Mouse (Mus musculus) hindbrain, embryonic 11.5 days (tissue): ENCODE measurements at regions not wholly inside any gene's neighbourhood (a gene's known extent, or its start where the extent isn't known, plus 50 kb on each side); places are given as distances from the start of the nearest gene placed in this dataset.

Experiments used
- ATAC-seq: fragments of 200-750 bp; cut with Nextera tagmentation; 2 replicates; pipeline ENCODE4 v1.8.0; 2017; ENCODE audit warnings: mild to moderate bottlenecking, moderate TSS enrichment, moderate library complexity; ENCODE audit not compliant: low FRiP score
- DNase-seq: peaks from one replicate; pipeline ENCODE4 v3.0.0-alpha.2; 2015; ENCODE audit warnings: low spot score
- H3K27ac ChIP-seq: fragments of 300-500 bp; sonication (generic); 2 replicates; pipeline ENCODE4 v1.5.1; 2014; ENCODE audit warnings: mild to moderate bottlenecking, low read depth, low read length
- H3K27me3 ChIP-seq: fragments of 300-500 bp; sonication (generic); 2 replicates; pipeline ENCODE4 v1.6.1; 2014; ENCODE audit warnings: mild to moderate bottlenecking, low read length, moderate library complexity, mixed read lengths; ENCODE audit not compliant: control insufficient read depth, insufficient read depth
- H3K36me3 ChIP-seq: fragments of 300-500 bp; sonication (generic); 2 replicates; pipeline ENCODE4 v1.6.1; 2014; ENCODE audit warnings: mild to moderate bottlenecking, low read length, moderate library complexity, mixed read lengths; ENCODE audit not compliant: control insufficient read depth, insufficient read depth
- H3K4me1 ChIP-seq: fragments of 300-500 bp; sonication (generic); replicated peaks from 2 replicates; pipeline ENCODE4 v1.6.1; 2014; ENCODE audit warnings: low read length, mixed read lengths; ENCODE audit not compliant: control insufficient read depth, insufficient read depth
- H3K4me2 ChIP-seq: fragments of 300-500 bp; sonication (generic); replicated peaks from 2 replicates; pipeline ENCODE4 v1.6.1; 2014; ENCODE audit warnings: mild to moderate bottlenecking, low read depth, low read length
- H3K4me3 ChIP-seq: fragments of 300-500 bp; sonication (generic); 2 replicates; pipeline ENCODE4 v1.5.1; 2014; ENCODE audit warnings: low read depth, low read length
- H3K9ac ChIP-seq: fragments of 300-500 bp; sonication (generic); 2 replicates; pipeline ENCODE4 v1.6.1; 2014; ENCODE audit warnings: low read depth, low read length
- H3K9me3 ChIP-seq: fragments of 300-500 bp; sonication (generic); 2 replicates; pipeline ENCODE4 v1.6.1; 2016; ENCODE audit warnings: low read length; ENCODE audit not compliant: control insufficient read depth
- WGBS: fragments of 180-500 bp; shearing (Covaris S2); extraction: QIAGEN DNeasy Blood & Tissue Kit; methylation state at CpG from one replicate; pipeline ENCODE4 v1.1.7; 2014; 5-methylcytosine and 5-hydroxymethylcytosine counted together

DNA sequence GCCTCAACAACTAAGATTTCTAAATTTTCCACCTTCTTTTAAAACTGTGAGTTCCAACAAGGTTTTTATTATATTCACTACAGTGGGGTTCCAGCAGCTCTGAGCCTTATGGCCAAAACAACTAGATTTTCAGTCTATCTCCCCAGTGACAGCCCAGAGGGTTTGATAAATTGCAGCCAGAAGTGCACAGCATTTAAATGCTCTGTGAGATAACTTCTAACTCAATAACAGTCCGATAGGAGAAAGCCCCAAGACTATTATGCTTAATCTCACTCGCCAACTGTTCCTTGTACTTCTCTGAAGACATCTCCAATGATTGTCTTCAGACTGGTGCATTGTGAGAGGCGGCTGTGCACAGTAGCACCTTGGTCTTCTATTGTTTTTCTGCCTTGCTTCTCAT is 2774.5 kb upstream of the Gm7489 start:
- Histone ChIP-seq H3K36me3 (no peaks in the 10 kb centered on the region), H3K4me3 (no peak overlapping the region), H3K27ac (no peak overlapping the region), H3K9me3 (no peaks in the 10 kb centered on the region), H3K27me3 (no peaks in the 10 kb centered on the region), H3K9ac (no peak overlapping the region), H3K4me2 (no peak overlapping the region), H3K4me1 (no peaks in the 10 kb centered on the region)
- no peak for ATAC-seq
- no peak for DNase-seq
- WGBS = 77% methylated on average over 3 of the region's 3 CpGs

- no peaks in the 10 kb centered on the region for H3K27me3 ChIP-seq
Observed at GRCm38 (mm10) chr15:51125896-51126295, 2758.8 kb upstream of the Gm7489 start.

GRCm38 (mm10) chr15:51131017-51131416 is 2753.7 kb upstream of the Gm7489 start:
- H3K27ac ChIP-seq = no peak overlapping the region
- ATAC-seq = no peak
- no peak overlapping the region for H3K4me2 ChIP-seq
- H3K4me1 ChIP-seq = no peaks in the 10 kb centered on the region
- no peak overlapping the region for H3K9ac ChIP-seq
- H3K9me3 ChIP-seq = no peaks in the 10 kb centered on the region
- H3K36me3 ChIP-seq = no peaks in the 10 kb centered on the region
- 85% methylated on average over 4 of the region's 4 CpGs for WGBS
- no peak overlapping the region for H3K4me3 ChIP-seq
- DNase-seq = no peak
- no peaks in the 10 kb centered on the region for H3K27me3 ChIP-seq

More at GRCm38 (mm10) chr15:51125896-51126295, 2758.8 kb upstream of the Gm7489 start:
- no peaks in the 10 kb centered on the region for H3K36me3 ChIP-seq
- no peak overlapping the region for H3K4me2 ChIP-seq
- H3K4me3 ChIP-seq = no peak overlapping the region
- DNase-seq (no peak), ATAC-seq (no peak)
- no peak overlapping the region for H3K27ac ChIP-seq
- H3K4me1 ChIP-seq = no peaks in the 10 kb centered on the region
- no peaks in the 10 kb centered on the region for H3K9me3 ChIP-seq
- WGBS = 80% methylated on average over 2 of the region's 2 CpGs
- H3K9ac ChIP-seq = no peak overlapping the region

GRCm38 (mm10) chr15:51136121-51136520 is 2748.6 kb upstream of the Gm7489 start:
- H3K9me3 ChIP-seq = no peaks in the 10 kb centered on the region
- DNase-seq (no peak), ATAC-seq (no peak)
- H3K9ac ChIP-seq = no peak overlapping the region
- no peak overlapping the region for H3K27ac ChIP-seq
- no peaks in the 10 kb centered on the region for H3K27me3 ChIP-seq
- H3K4me3 ChIP-seq = no peak overlapping the region
- WGBS = 64% methylated on average over 1 of the region's 1 CpGs
- no peak overlapping the region for H3K4me2 ChIP-seq
- H3K36me3 ChIP-seq = no peaks in the 10 kb centered on the region
- H3K4me1 ChIP-seq = no peaks in the 10 kb centered on the region

GRCm38 (mm10) chr15:51139507-51139906 is 2745.2 kb upstream of the Gm7489 start:
- H3K4me2 ChIP-seq = no peak overlapping the region
- DNase-seq = no peak

DNA sequence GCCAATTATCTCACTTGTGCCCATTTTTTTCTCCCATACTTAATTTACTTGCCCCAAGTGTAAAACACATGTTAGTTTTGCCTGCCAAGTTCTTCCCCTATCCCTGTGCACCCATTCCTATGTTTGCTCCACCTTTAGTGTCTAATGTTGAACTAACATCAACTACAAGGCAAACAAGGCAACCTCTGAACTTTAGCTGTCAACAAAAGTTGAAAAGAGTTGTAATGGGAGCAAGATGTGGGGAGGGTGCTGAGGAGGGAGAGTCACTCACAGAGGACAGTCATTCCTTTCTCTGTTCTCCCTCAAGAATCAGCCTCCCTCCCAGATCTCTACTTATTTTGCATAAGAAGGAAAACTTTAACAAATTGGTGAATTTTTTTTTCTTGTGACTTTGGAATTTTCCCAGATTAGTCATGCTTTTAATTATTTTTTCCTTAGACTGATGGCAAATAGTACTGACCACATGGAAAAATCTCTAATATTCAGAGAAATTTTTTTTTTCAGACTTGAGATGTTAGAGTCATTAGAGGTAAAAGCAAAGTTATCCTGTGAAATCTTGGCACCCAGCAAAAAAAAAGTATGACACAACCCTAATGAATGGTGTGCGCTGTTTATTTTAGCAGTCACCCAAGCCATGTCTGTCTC is 2710.6 kb upstream of the Gm7489 start:
- H3K27ac ChIP-seq = no peak overlapping the region
- H3K4me3 ChIP-seq = no peak overlapping the region
- no peaks in the 10 kb centered on the region for H3K27me3 ChIP-seq
- no peaks in the 10 kb centered on the region for H3K4me1 ChIP-seq
- H3K4me2 ChIP-seq = no peak overlapping the region
- no peaks in the 10 kb centered on the region for H3K9me3 ChIP-seq
- no peaks in the 10 kb centered on the region for H3K36me3 ChIP-seq
- ATAC-seq = no peak
- WGBS = 94% methylated on average over 1 of the region's 1 CpGs
- peak; percentile 18 for DNase-seq
- H3K9ac ChIP-seq = no peak overlapping the region

More at GRCm38 (mm10) chr15:51139507-51139906, 2745.2 kb upstream of the Gm7489 start:
- Histone ChIP-seq H3K4me1 (no peaks in the 10 kb centered on the region), H3K4me3 (no peak overlapping the region), H3K27me3 (no peaks in the 10 kb centered on the region), H3K9ac (no peak overlapping the region), H3K36me3 (no peaks in the 10 kb centered on the region), H3K9me3 (no peaks in the 10 kb centered on the region), H3K27ac (no peak overlapping the region)
- no peak for ATAC-seq
- 90% methylated on average over 4 of the region's 4 CpGs for WGBS

DNA sequence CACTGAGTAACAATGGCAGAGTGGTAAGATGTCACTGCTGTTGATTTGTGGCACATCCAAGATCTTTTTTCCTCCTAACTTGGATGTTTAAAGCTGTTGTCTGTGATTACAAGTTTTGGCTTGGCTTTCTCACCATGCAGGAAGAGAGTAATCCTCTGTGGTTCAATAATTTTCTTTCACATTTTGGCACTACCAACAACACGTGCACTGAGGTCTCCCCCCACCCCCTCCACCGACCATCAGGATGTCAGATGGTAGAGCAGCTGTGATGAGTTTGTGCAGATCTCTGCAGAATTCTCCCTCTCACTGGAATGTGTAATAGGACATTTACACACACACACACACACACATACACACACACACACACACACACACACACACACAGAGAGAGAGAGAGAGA is 2708.2 kb upstream of the Gm7489 start:
- H3K4me3 ChIP-seq = no peak overlapping the region
- no peak overlapping the region for H3K9ac ChIP-seq
- no peaks in the 10 kb centered on the region for H3K36me3 ChIP-seq
- no peak overlapping the region for H3K4me2 ChIP-seq
- 67% methylated on average over 2 of the region's 2 CpGs for WGBS
- DNase-seq (no peak), ATAC-seq (no peak)
- no peak overlapping the region for H3K27ac ChIP-seq
- no peaks in the 10 kb centered on the region for H3K27me3 ChIP-seq
- no peaks in the 10 kb centered on the region for H3K4me1 ChIP-seq
- no peaks in the 10 kb centered on the region for H3K9me3 ChIP-seq

- 90% methylated on average over 3 of the region's 3 CpGs for WGBS
- Histone ChIP-seq H3K36me3 (no peaks in the 10 kb centered on the region), H3K4me3 (no peak overlapping the region), H3K4me2 (no peak overlapping the region), H3K4me1 (no peaks in the 10 kb centered on the region), H3K9me3 (no peaks in the 10 kb centered on the region), H3K27ac (no peak overlapping the region), H3K27me3 (no peaks in the 10 kb centered on the region), H3K9ac (no peak overlapping the region)
- ATAC-seq (no peak), DNase-seq (no peak)
Observed at GRCm38 (mm10) chr15:51189134-51189533, 2695.6 kb upstream of the Gm7489 start.

GRCm38 (mm10) chr15:51197466-51198158 is 2687.1 kb upstream of the Gm7489 start:
- ATAC-seq = no peak
- 49% methylated on average over 4 of the region's 4 CpGs for WGBS
- H3K27ac ChIP-seq = no peak overlapping the region

More at GRCm38 (mm10) chr15:51197466-51198158, 2687.1 kb upstream of the Gm7489 start:
- Histone ChIP-seq H3K27me3 (no peaks in the 10 kb centered on the region), H3K9me3 (no peaks in the 10 kb centered on the region), H3K4me3 (no peak overlapping the region), H3K4me2 (no peak overlapping the region), H3K4me1 (no peaks in the 10 kb centered on the region), H3K36me3 (no peaks in the 10 kb centered on the region), H3K9ac (no peak overlapping the region)
- no peak for DNase-seq
